Mouse (Mus musculus) erythroid progenitor cell, adult 5-6 weeks (primary cell): ENCODE measurements around the gene Ntn1. TPM values are rescaled to one million over a fixed set of nuclear protein-coding genes. Genes with fewer than 3 reads are reported as not detected.

ENCODE experiments used
- total RNA-seq, 2 experiments: library from RNA; stranded (forward) in 1 of 2; stranded (reverse) in 1 of 2; fragments of 150-400 nt in 1 of 2; fragments of 186-747, 209-891 nt in 1 of 2; gene quantifications; 2 replicates each; pipeline versions ENCODE4 v1.2.3 to v1.2.4; 2015 to 2017; ENCODE audit warnings: low replicate concordance in 2 of 2

Gene Ntn1
- total RNA-seq, 2 experiments from 2014 or later, result not detected

Other genes starting within 250 kb of the Ntn1 start
- gene Pik3r5, start 31.3 kb upstream of the Ntn1 start, total RNA-seq (2015; ENCODE audit: low replicate concordance), result 3.8 and 6.8 TPM in 2 replicates
- 1.9 and 10.0 TPM in 2 replicates for gene Pik3r5, start 31.3 kb upstream of the Ntn1 start, total RNA-seq (2017; ENCODE audit: low replicate concordance)
- 1.7 and 5.8 TPM in 2 replicates for gene Pik3r6, start 102.2 kb upstream of the Ntn1 start, total RNA-seq (2015; ENCODE audit: low replicate concordance)
- 0.90 and 1.5 TPM in 2 replicates for gene Pik3r6, start 102.2 kb upstream of the Ntn1 start, total RNA-seq (2017; ENCODE audit: low replicate concordance)
- not detected in 2 replicates for gene Mfsd6l, start 155.4 kb upstream of the Ntn1 start, total RNA-seq (2015; ENCODE audit: low replicate concordance)
- gene Mfsd6l, start 155.4 kb upstream of the Ntn1 start, total RNA-seq (2017; ENCODE audit: low replicate concordance), result not detected in 2 replicates
- not detected in 2 replicates for gene Ccdc42, start 186.2 kb upstream of the Ntn1 start, total RNA-seq (2015; ENCODE audit: low replicate concordance)
- not detected in 2 replicates for gene Ccdc42, start 186.2 kb upstream of the Ntn1 start, total RNA-seq (2017; ENCODE audit: low replicate concordance)